Mouse (Mus musculus) lung, adult 18-20 months (tissue): ENCODE results near the gene Efcab11.

Source experiments
- DNase-seq, 2 experiments: peaks; one replicate each; pipeline ENCODE4 v3.0.0; 2022; ENCODE audit warnings: mixed read lengths in 2 of 2

The Efcab11 gene

GRCm38 (mm10) chr12:99741631-99742030 is 142.6 kb downstream of the Efcab11 start:
- DNase-seq: no peak

DNA sequence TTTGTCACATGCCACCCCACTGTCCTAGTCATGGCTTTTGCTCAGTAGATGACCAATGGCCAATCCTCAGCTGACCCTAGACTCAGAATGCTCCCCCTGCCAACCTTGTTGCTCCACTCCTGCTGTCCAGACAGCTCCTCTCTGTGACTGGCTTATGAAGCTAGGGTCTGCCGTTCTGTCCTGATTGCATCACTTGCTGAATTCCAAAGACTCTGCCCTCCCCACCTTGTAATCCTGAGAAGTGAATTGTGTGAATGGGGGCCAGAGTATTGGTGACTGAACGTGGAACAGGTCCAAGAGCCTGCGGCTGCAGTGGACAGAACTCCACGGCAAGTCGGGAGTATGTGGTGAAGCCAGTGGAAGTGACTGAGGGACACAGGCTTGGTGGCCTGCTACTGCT is 145.0 kb downstream of the Efcab11 start:
- no peak for DNase-seq

DNA sequence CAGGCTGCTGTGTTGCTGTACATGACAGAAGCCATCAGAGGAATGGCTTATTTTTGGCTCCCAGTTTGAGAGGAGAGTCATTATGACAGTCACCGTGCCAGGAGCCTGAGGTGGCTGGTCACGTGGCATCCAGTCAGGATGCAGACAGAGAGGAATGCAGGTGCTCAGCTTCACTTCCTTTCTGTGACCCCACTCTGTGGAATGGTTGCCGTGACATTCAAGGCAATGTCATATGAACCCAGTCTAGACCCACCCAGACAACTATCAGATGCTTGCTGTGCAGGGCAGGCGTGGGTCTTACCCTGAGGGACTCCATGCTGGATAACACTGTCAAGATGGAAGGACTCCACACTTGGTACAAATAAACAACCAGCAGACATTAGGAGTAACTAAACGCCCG is 146.0 kb downstream of the Efcab11 start:
- DNase-seq: no peak

- no peak for DNase-seq
Measured at GRCm38 (mm10) chr12:99736971-99737370, 147.3 kb downstream of the Efcab11 start.

- no peak for DNase-seq
Measured at GRCm38 (mm10) chr12:99735172-99735571, 149.1 kb downstream of the Efcab11 start.

DNA sequence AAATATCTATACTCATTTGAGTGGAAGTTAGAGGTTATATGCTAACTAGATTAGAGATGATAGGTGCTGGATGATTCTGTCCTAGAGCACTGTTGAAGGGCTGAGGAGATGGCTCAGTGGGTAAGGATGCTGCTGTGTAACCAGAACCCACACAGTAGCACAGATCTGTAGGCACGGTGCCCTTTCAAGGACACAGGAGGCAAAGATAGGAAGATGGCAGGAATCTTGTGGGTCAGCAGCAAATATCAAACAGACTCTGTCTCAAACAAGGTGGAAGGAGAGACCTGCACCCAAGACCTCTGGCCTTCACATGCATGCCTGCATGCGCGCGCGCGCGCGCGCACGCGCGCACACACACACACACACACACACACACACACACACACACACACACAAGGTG is 160.0 kb downstream of the Efcab11 start:
- DNase-seq: no peak

DNA sequence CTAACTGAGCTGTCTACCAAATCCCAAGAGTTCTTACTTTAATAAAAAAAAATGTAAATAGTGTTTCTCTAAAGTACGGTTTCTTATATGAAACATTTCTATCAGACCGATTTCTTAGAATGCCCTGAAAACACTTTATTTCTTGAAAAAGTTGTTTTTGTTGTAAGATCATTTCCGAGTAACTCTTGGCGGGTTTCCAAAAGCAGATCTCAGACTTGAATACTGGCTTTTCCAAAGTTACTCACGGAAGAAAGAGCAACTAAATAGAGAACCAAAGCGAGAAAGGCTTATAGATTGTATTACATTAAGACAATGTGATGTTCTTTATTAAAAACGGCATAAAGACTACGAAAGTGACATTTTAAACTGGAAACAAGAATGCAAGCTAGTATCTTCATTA is 160.4 kb downstream of the Efcab11 start:
- DNase-seq: no peak

GRCm38 (mm10) chr12:99721318-99721717 is 162.9 kb downstream of the Efcab11 start:
- peak in 1 of 2 experiments; percentile 39 for DNase-seq

DNA sequence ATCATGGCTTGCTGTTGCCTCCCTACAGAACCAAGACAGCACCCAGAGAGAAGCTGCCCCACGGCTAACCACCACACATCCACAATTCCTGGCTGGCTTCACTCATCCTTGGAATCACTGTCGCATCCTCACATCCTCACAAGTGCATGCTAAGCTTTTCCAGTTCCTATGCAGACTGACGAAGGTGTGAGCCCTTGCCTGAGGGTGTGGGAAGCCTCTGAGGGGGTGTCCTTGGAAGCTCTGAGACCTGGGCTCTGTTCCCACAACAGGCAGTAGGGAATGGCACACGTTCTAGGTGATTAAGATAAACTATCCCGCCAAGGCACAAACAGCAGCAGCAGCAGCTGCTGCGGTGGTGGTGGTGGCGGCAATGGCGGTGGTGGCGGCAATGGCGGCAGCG is 164.5 kb downstream of the Efcab11 start:
- no peak for DNase-seq

- DNase-seq: no peak
Measured at GRCm38 (mm10) chr12:99718161-99718560, 166.1 kb downstream of the Efcab11 start.

DNA sequence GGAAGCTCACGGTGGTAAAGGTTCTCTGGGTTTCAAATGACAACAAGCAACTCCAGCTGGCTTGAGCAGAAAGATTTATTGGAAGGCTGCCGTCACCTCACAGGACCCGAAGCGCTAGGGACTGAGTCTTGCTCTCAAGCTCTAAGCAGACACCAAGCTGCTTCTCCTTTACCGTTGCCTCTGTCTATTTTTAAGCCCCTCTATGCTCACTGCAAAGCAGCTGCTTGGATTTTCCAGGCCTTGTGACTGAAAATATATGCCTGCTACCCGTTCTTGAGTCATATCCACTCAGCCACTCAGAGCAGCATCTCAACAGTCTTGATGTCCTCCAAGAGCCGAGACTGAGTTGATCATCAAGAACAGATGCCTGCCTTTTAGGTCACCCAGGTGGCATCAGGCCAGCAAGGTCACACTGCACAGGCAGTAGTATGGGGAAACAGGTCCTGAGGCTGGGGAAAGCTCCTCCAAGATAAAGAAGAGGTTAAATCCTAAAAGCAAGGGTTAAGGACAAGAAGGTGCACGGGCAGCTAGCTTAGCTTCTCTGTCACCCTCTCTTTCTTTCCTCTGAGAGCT is 168.1 kb downstream of the Efcab11 start:
- DNase-seq: no peak

DNA sequence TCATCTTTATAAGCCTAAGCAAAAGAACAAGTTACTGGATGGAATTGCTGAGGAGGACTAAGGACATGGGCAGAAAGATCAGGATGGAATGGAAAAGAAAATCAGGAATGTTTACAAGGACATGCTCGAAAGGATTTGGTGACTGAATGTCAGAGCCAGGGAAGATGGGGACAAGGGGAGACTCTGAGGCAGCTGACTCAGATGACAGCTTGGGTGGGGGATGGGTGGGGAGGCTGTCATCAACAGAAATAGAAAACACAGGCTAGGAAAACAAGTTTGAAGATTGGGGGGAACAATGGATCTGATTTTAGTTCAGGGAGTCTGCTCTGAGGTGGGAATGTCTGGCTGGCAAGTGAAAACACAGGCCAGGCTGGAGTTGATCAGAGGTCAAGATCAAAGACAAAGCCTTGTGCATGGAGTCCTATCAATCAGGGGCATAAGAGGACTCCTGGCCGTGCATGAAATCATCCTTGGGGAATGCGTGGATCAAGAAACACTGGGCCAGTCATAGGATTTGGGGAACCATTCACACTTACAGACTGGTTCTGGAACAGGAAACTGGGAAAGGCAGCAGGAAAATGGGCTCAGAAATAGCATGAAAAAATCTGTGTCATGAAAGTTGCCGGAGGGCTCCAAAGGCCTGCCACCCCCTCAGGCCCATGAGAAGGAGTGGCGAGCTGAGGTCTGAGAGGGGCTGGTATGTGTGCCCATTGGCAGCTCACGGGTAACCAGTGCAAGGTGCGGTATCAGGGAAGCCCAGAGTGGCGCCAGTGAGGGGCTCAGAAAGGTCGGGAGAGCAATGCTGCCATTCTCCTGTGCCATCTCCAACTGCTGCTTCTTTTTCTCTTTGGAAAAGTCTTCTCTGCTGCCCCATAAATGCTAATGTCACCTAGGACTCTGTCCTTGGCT is 168.9 kb downstream of the Efcab11 start:
- DNase-seq: no peak

DNA sequence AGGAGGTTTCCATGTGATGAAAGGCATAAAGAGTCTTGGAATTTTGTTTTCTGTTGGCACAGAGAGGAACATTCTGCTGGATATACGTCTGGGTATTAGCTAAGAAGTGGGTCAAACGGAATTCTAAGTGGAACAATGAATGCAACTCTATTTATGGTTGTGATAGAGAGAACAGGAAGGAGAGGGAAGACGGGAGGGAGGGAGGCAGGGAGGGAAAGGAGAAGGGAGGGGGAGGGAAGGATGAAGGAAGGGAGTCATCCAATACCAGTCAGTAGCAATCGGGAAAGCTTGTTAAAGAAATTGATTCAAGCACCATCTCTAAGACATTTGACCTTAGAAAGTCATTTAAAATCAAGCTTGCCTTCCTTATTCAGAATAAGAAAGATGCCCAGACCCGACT is 172.0 kb downstream of the Efcab11 start:
- DNase-seq: no peak

DNA sequence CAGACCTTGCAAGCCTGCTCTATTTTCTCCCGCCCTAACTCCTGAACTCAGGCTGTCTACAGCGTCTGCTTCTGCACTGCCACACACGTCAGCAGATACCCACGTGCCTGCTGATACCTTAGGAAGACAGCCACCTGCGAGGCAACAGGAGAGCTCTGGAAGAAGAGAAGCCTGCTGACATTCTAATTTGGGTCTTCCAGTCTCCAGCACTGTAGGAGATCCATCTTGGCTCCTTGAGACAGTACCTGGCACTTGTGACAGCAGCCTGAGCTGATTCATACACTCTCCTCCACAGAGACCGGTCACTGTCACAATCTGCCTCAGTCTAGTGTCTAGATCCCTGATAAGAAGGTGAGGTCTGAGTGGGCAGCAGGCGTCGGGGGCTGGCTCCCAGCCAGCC is 182.0 kb downstream of the Efcab11 start:
- DNase-seq: no peak

DNA sequence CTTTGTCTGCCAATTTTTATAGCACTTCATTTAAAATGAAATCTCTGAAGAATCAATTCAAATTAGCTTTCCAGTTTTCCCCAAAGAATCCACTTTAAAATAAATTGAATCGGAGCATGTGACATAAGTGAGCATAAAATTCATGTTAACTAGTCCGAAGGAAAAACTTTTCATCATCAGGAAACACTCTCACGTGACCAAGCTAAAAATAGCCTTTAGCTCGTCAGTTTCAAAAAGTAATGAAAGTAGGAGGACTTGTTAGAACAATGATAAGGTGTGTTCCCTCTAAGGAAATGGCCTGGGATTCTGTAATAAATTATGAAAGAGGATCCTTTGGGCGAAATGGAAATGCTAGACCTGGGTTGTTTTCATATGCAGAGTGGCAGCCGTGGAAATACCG is 183.9 kb downstream of the Efcab11 start:
- DNase-seq: no peak

DNA sequence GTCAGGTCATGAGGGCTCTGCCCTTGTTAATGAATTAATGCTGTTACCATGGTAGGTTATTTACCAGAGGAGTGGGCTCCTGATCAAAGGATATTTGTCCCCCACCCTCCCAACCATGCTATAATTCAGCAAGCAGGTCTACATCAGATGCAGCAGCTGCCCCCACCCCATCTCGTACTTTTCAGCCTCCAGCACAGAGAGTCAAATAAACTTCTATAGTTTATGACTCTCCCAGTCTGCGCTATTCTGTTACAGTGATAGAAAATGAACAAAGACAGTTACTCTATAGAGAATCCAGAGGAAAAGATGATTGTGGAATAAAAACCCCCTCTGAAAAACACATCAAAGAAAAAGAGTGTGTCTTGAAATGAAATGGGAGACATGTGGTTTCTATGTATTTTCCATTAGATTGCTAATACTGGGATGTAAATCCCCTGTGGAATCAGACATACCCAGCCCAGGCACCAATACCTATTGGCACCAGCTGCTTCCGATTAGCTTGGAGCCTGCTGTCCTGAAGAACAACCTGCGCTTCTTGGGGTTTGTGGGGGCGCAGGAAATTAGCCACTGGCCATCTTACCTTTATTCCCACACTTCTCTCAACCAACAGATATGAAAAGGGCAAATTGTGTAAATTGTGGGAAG is 184.7 kb downstream of the Efcab11 start:
- DNase-seq: no peak

GRCm38 (mm10) chr12:99694066-99694465 is 190.2 kb downstream of the Efcab11 start:
- DNase-seq: no peak

GRCm38 (mm10) chr12:99686418-99686992 is 197.7 kb downstream of the Efcab11 start:
- peak; percentile 20 to 24 for DNase-seq

- no peak for DNase-seq
Measured at GRCm38 (mm10) chr12:99685451-99686100, 198.7 kb downstream of the Efcab11 start.

- DNase-seq: no peak
Measured at GRCm38 (mm10) chr12:99681681-99682080, 202.6 kb downstream of the Efcab11 start.

GRCm38 (mm10) chr12:99671866-99672191 is 212.4 kb downstream of the Efcab11 start:
- no peak for DNase-seq

DNA sequence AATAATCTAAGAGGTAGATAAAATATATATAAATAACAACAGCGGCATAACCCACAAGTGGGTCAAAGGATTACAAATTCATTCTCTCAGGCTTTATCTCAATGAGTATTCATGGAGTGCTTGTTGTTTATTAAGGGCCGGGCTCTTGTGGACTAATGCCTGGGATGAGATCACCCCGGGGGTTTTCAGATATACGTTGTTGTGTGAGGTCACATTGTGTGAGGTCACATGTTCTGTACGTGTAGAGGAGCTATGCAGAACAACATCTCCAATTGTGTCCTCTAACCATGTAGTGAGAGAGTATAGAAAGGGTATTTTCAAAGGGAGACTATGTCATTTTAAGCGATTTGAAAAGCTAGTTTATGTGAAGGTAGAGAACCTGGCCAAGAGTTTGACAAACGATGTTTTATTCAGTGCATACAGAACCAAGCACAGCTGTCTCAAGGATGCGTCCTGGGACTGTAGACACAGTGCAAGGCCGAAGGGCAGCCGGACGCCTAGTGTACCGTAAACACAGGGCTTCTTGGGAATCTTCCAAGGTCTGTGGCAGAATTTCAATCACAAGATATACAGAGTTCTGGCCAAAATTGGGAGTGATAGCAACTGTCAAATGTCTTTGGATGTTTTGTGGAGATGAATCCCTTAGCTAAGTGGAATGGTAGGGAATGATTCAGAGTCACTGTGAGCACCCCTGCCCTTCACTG is 212.9 kb downstream of the Efcab11 start:
- peak; percentile 20 to 44 for DNase-seq

DNA sequence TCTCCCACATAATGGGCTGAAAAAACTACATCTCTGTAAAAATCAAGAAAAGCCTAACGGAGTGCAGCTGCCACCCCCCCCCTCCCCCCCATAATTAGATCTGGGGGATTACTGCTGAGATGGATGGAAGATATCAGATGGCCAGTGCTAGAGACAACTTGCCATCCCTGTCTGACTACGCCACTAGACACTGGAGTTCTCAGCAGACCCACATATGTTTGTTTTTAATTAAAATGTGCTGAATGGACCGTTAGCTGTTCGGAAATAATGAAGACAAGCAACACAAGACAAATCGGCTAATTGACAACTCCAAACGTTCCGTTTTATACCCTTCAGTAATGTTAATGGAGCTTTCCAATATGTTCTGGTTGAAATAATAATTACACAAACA is 213.5 kb downstream of the Efcab11 start:
- no peak for DNase-seq
